Mouse (Mus musculus) liver, embryonic 15.5 days (tissue): ENCODE results near the gene Taf15. TPM values are rescaled to one million over a fixed set of nuclear protein-coding genes. Genes with fewer than 3 reads are reported as not detected.
"Not testable (repeated sequence)": the region's sequence is repeated elsewhere in the genome, so short reads cannot be mapped to it uniquely, and the experiment has no call there.

Experiments
- ATAC-seq: fragments of 200-750 bp; cut with Nextera tagmentation; 2 replicates; pipeline ENCODE4 v1.8.0; 2017; ENCODE audit warnings: moderate number of reproducible peaks, mild to moderate bottlenecking, moderate library complexity; ENCODE audit not compliant: insufficient read depth
- H3K27ac ChIP-seq: fragments of 300-500 bp; sonication (generic); replicated peaks from 2 replicates; pipeline ENCODE4 v1.5.1; 2015; ENCODE audit warnings: mild to moderate bottlenecking, inconsistent platforms
- H3K27me3 ChIP-seq: fragments of 300-500 bp; sonication (generic); 2 replicates; pipeline ENCODE4 v1.6.1; 2015; ENCODE audit warnings: mild to moderate bottlenecking, inconsistent platforms
- H3K36me3 ChIP-seq: fragments of 300-500 bp; sonication (generic); replicated peaks from 2 replicates; pipeline ENCODE4 v1.6.1; 2015; ENCODE audit warnings: moderate library complexity, mild to moderate bottlenecking, inconsistent platforms
- H3K4me1 ChIP-seq: fragments of 300-500 bp; sonication (generic); replicated peaks from 2 replicates; pipeline ENCODE4 v1.6.1; 2015; ENCODE audit warnings: inconsistent platforms
- H3K4me2 ChIP-seq: fragments of 300-500 bp; sonication (generic); 2 replicates; pipeline ENCODE4 v1.6.1; 2015; ENCODE audit warnings: moderate library complexity, mild to moderate bottlenecking, inconsistent platforms
- H3K4me3 ChIP-seq: fragments of 300-500 bp; sonication (generic); replicated peaks from 2 replicates; pipeline ENCODE4 v1.5.1; 2015; ENCODE audit warnings: mild to moderate bottlenecking, inconsistent platforms
- H3K9ac ChIP-seq: fragments of 300-500 bp; sonication (generic); 2 replicates; pipeline ENCODE4 v1.6.1; 2015; ENCODE audit warnings: moderate library complexity, mild to moderate bottlenecking, inconsistent platforms
- H3K9me3 ChIP-seq: fragments of 300-500 bp; sonication (generic); replicated peaks from 2 replicates; pipeline ENCODE4 v1.6.1; 2016; ENCODE audit warnings: inconsistent platforms
- WGBS: fragments of 180-500 bp; shearing (Covaris S2); methylation state at CpG from one replicate; pipeline ENCODE4 v1.1.7; 2015; ENCODE audit warnings: mixed read lengths; ENCODE audit not compliant: insufficient replicate concordance; 5-methylcytosine and 5-hydroxymethylcytosine counted together
- polyA plus RNA-seq: library from polyadenylated mRNA; unstranded; fragments of >200 nt; fragmentation: Nextera tagmentation; extraction: Ambion mirVana; gene quantifications from 2 replicates; pipeline ENCODE4 v1.2.1, GENCODE M21; 2015

Gene Taf15
- polyA plus RNA-seq, 1 experiment from 2014 or later = 3.9 TPM

DNA sequence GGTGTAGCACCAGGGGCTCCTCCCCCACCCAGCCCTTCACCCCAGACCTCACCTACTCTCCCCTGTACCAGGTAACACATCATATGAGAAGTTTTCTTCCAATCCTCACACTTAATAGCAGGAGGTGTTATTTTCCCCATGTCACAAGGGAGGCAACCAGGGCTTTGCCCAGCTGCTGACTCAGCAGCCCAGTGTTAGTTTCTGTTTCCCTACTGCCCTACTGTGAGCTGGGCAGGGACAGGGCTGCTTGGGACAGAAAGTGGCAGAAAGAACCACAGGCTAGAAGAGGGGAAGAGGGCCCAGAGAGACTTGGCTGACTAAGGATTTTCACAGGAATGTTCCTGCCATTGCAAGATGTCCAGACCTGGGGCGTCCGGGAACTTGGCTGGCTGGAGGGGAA lies 68.0 kb downstream of the Taf15 start:
- 70% methylated on average over 2 of the region's 2 CpGs for WGBS

DNA sequence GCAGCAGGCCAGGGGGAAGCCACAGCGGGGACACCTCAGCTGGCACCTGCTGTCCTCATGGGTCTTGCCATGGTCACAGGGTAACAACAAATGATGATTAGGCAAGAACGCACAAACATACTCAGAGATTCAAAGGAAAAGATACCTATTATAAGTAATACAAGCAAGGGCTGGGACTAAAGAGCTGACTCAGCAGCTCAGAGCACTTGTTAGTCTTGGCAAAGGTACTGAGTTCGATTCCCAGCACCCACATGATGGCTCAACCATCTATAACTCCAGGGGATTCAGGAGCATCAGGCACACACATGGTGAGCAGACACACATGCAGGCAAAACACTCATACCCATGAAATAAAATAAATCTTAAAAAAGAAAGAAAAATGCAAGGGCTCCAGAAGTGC lies 68.5 kb downstream of the Taf15 start:
- Histone ChIP-seq H3K36me3 (no peaks in the 10 kb centered on the region), H3K27ac (no peak overlapping the region), H3K27me3 (no peaks in the 10 kb centered on the region), H3K9ac (no peak overlapping the region), H3K4me1 (0 out of 2 replicates have a peak, but pooled peaks cover 2% of the 10 kb centered on the region), H3K9me3 (no peaks in the 10 kb centered on the region), H3K4me3 (no peak overlapping the region), H3K4me2 (no peak overlapping the region)
- 72% methylated on average over 3 of the region's 3 CpGs for WGBS
- no peak for ATAC-seq

More for the DNA sequence above, 68.0 kb downstream of the Taf15 start:
- Histone ChIP-seq H3K27me3 (no peaks in the 10 kb centered on the region), H3K9me3 (no peaks in the 10 kb centered on the region), H3K4me3 (no peak overlapping the region), H3K27ac (no peak overlapping the region), H3K4me1 (0 out of 2 replicates have a peak, but pooled peaks cover 4% of the 10 kb centered on the region), H3K9ac (no peak overlapping the region), H3K36me3 (no peaks in the 10 kb centered on the region), H3K4me2 (no peak overlapping the region)
- no peak for ATAC-seq

DNA sequence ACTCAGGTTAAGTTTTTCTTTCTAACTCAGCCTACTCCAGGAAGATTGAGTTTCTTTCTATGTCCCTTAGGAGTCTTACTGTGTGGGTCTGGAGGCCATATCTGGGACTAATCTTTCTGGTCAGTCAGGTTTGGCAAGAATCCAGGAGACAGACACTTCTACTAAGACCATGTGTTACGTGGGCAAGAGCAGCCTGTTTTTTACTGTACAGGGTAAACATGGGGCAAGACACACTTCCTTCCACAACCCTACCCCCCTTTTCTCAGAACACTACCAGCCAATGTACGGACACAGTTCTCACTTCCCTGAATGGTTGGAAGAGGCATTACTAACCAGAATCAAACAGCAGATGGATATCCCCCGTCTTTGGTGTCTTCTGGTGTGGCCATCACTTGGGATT lies 71.3 kb downstream of the Taf15 start:
- WGBS = 34% methylated on average over 3 of the region's 3 CpGs
- H3K4me1 ChIP-seq = no peaks in the 10 kb centered on the region
- ATAC-seq = no peak

DNA sequence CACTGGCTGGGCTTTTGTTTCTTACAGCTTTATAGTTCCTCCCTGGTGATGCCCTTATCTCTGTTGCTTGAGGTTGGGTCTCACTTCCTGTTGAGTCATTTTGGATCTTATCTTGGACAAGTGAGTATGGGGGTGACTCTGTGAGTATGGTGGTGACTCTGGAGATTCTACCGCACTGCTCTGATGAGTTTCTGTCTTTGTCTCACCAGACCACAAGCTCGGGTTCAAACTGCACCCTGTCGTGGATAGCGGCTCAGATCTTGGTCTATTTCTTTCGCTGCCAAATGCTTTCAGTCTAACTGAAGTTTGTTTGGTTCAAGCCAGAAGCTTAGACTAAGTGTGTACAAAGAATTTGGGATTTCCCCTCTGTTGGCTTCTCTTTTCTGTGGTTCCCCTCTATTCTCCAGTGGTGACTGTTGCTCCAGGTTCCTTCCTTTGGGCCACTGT lies 77.3 kb downstream of the Taf15 start:
- H3K27ac ChIP-seq = no peak overlapping the region
- no peaks in the 10 kb centered on the region for H3K9me3 ChIP-seq
- H3K4me2 ChIP-seq = no peak overlapping the region
- no peak for ATAC-seq
- WGBS = 14% methylated on average over 5 of the region's 5 CpGs
- H3K9ac ChIP-seq = no peak overlapping the region
- no peaks in the 10 kb centered on the region for H3K27me3 ChIP-seq
- H3K4me3 ChIP-seq = no peak overlapping the region
- no peaks in the 10 kb centered on the region for H3K4me1 ChIP-seq
- no peaks in the 10 kb centered on the region for H3K36me3 ChIP-seq

More for the DNA sequence above, 71.3 kb downstream of the Taf15 start:
- H3K27me3 ChIP-seq = no peaks in the 10 kb centered on the region
- no peak overlapping the region for H3K4me3 ChIP-seq
- H3K36me3 ChIP-seq = no peaks in the 10 kb centered on the region
- no peak overlapping the region for H3K9ac ChIP-seq
- H3K27ac ChIP-seq = no peak overlapping the region
- no peaks in the 10 kb centered on the region for H3K9me3 ChIP-seq
- H3K4me2 ChIP-seq = no peak overlapping the region

DNA sequence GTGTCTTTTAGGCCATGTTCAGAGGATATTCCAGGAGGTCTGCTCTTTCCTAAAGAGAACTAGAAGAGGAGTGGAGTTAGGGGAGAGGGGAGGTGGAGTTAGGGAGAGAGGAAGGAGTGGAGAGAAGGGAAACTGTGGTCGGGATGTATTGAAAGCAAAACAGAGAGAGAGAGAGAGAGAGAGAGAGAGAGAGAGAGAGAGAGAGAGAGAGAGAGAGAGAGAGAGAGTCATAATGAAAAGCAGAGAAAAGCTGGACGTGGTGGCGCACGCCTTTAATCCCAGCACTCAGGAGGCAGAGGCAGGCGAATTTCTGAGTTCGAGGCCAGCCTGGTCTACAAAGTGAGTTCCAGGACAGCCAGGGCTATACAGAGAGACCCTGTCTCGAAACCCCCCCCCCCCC lies 78.2 kb downstream of the Taf15 start:
- 58% methylated on average over 7 of the region's 7 CpGs for WGBS

DNA sequence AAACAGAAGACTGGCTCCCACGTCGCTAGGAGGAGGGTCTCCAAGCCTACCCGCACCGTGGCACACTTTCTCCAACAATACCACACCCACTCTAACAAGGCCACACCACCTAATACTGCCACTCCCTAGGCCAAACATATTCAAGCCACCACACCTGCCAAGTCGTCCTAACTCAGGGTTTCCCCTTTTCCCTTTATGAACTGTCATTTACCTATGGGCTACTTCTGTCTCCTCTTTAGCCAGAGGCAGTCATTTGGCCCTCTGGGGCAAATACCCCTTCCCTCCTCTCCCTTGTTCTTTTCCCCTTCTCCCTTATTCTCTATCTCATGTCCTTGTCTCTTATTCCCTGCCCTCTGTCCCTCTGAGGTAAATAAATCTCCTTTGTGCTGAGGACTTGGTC lies 78.8 kb downstream of the Taf15 start:
- Histone ChIP-seq H3K27ac (no peak overlapping the region), H3K4me1 (no peaks in the 10 kb centered on the region), H3K4me3 (no peak overlapping the region), H3K9me3 (no peaks in the 10 kb centered on the region), H3K27me3 (no peaks in the 10 kb centered on the region), H3K36me3 (no peaks in the 10 kb centered on the region), H3K9ac (no peak overlapping the region), H3K4me2 (no peak overlapping the region)
- WGBS = 76% methylated on average over 5 of the region's 5 CpGs
- ATAC-seq = no peak

More for the DNA sequence above, 78.2 kb downstream of the Taf15 start:
- H3K36me3 ChIP-seq, ATAC-seq, H3K27ac ChIP-seq, H3K9me3 ChIP-seq, H3K4me3 ChIP-seq, H3K27me3 ChIP-seq, H3K4me2 ChIP-seq, H3K4me1 ChIP-seq, H3K9ac ChIP-seq: not testable (repeated sequence)

Other genes starting within 250 kb of the Taf15 start
- 32.3 and 37.0 TPM in 2 replicates for gene Slfn14, start 186.4 kb upstream of the Taf15 start, polyA plus RNA-seq
- gene Ap2b1, start 174.1 kb upstream of the Taf15 start, polyA plus RNA-seq = 18.6 and 19.6 TPM in 2 replicates
- 5.1 and 5.4 TPM in 2 replicates for gene Pex12, start 170.5 kb upstream of the Taf15 start, polyA plus RNA-seq
- 0.12 and 0.22 TPM in 2 replicates for gene Rasl10b, start 63.9 kb upstream of the Taf15 start, polyA plus RNA-seq
- not detected in 2 replicates for gene Gas2l2, start 43.6 kb upstream of the Taf15 start, polyA plus RNA-seq
- 2.3 and 2.7 TPM in 2 replicates for gene 1700020L24Rik, start 35.4 kb upstream of the Taf15 start, polyA plus RNA-seq
- gene Mmp28, start 10.0 kb upstream of the Taf15 start, polyA plus RNA-seq = 0.39 and 0.41 TPM in 2 replicates
- gene Heatr9, start 49.1 kb downstream of the Taf15 start, polyA plus RNA-seq = not detected in 2 replicates
- gene Ccl5, start 57.4 kb downstream of the Taf15 start, polyA plus RNA-seq = 0.53 and 0.93 TPM in 2 replicates
- gene Ccl9, start 105.5 kb downstream of the Taf15 start, polyA plus RNA-seq = 54.3 and 58.4 TPM in 2 replicates
- gene Ccl6, start 120.0 kb downstream of the Taf15 start, polyA plus RNA-seq = 15.6 and 16.8 TPM in 2 replicates
- gene Rpl9-ps1, start 172.5 kb downstream of the Taf15 start, polyA plus RNA-seq = not detected in 2 replicates
- 0.83 and 1.2 TPM in 2 replicates for gene Ccl3, start 176.3 kb downstream of the Taf15 start, polyA plus RNA-seq
- gene Ccl4, start 189.5 kb downstream of the Taf15 start, polyA plus RNA-seq = 0.32 and 0.37 TPM in 2 replicates
- gene Wfdc17, start 230.9 kb downstream of the Taf15 start, polyA plus RNA-seq = 16.4 and 18.6 TPM in 2 replicates
- gene Wfdc18, start 235.9 kb downstream of the Taf15 start, polyA plus RNA-seq = not detected in 2 replicates